Mouse (Mus musculus): Measurements from ENCODE around the gene Nr1i2. TPM values are rescaled to one million over a fixed set of nuclear protein-coding genes. Genes with fewer than 3 reads are reported as not detected.

The Nr1i2 gene
- polyA plus RNA-seq, 1 experiment from 2014 or later, result 0.46 TPM

DNA sequence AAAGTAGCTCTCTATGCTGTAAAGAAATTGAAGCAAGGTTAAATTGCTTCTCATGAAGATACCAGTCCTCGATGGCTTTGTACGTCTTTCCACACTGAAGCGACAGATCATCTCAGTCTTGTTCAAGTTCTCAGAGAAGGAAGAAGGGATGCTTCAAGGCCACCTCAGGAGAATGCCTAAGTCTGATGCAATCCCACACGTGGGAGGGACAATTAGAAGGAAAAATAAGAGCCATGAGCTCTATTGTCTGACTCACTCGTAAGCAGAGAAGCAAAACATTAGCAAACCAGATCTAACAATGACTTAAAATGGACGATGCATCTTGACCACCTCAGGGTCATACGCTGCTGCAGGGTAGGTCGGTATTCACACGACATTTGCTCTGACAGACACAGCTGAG is 23.9 kb upstream of the Nr1i2 start:
- no peaks in the 10 kb centered on the region for H3K27me3 ChIP-seq (ENCODE audit: insufficient read depth, low read length)
- H3K27ac ChIP-seq (ENCODE audit: low read length), result no peak overlapping the region
- 67% methylated on average over 9 of the region's 9 CpGs for WGBS
- H3K4me2 ChIP-seq (replicated peaks; ENCODE audit: low read depth, low read length), result no peak overlapping the region
- H3K4me1 ChIP-seq (ENCODE audit: insufficient read depth, low read length), result no peaks in the 10 kb centered on the region
- no peaks in the 10 kb centered on the region; the same call in 1 of the 2 replicates for H3K9me3 ChIP-seq (ENCODE audit: low read length)
- H3K9ac ChIP-seq (replicated peaks; ENCODE audit: low read length), result no peak overlapping the region
- H3K36me3 ChIP-seq (ENCODE audit: insufficient read depth, low read length), result no peaks in the 10 kb centered on the region
- no peak overlapping the region for H3K4me3 ChIP-seq (ENCODE audit: low read length)
- ATAC-seq (ENCODE audit: low FRiP score, low TSS enrichment), result no peak

DNA sequence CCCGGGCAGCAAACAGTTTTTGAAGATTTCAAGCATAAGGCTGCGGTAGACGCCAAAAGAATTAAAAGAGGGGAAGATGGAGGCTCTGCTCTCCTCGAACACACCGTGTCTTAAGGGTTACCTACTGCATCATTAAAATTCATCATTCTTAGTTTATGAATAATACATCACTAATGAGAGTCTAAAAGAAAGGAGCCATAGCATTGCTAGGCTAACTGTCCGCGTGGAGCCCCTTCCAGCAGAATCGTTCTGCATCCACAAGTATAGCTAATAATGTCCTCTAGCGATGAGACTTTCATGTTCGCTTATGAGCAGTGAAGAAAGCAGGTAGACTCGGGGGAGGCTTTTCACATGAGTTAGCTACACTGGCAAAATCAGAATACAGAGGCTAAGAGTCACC is 13.6 kb upstream of the Nr1i2 start:
- H3K36me3 ChIP-seq (ENCODE audit: insufficient read depth, low read length), result no peaks in the 10 kb centered on the region
- no peaks in the 10 kb centered on the region for H3K9me3 ChIP-seq (ENCODE audit: low read length)
- H3K9ac ChIP-seq (replicated peaks; ENCODE audit: low read length), result no peak overlapping the region
- H3K4me2 ChIP-seq (replicated peaks; ENCODE audit: low read depth, low read length), result no peak overlapping the region
- 83% methylated on average over 11 of the region's 11 CpGs for whole genome bisulfite sequencing
- H3K27ac ChIP-seq (ENCODE audit: low read length), result no peak overlapping the region
- H3K27me3 ChIP-seq (ENCODE audit: insufficient read depth, low read length), result no peaks in the 10 kb centered on the region
- no peak overlapping the region for H3K4me3 ChIP-seq (ENCODE audit: low read length)
- peaks cover 18% of the 10 kb centered on the region for H3K4me1 ChIP-seq (ENCODE audit: insufficient read depth, low read length)
- no peak for ATAC-seq (ENCODE audit: low FRiP score, low TSS enrichment)

DNA sequence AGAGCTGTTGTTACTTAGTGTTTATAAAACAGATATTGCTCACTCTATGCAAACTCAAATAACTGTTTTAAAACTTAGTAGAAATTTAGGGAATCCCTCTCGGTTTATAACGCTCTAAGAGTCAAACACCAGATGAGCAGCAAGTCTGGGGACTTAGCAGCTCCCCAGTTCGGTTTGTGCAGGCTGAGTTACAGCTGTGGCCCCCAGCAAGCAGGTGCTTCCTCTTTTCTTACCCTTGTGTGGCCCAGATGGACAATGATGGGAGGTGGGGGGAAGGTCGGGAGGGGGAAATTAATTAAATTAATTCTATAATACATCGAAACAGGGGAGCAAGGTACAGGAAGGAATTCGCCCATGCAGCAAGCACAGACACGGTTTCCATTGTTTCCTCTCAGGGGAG is 13.0 kb upstream of the Nr1i2 start:
- no peaks in the 10 kb centered on the region for H3K27me3 ChIP-seq (ENCODE audit: insufficient read depth, low read length)
- peaks cover 18% of the 10 kb centered on the region for H3K4me1 ChIP-seq (ENCODE audit: insufficient read depth, low read length)
- ATAC-seq (ENCODE audit: low FRiP score, low TSS enrichment), result no peak
- H3K4me3 ChIP-seq (ENCODE audit: low read length), result no peak overlapping the region
- no peak overlapping the region for H3K27ac ChIP-seq (ENCODE audit: low read length)
- no peak overlapping the region for H3K4me2 ChIP-seq (replicated peaks; ENCODE audit: low read depth, low read length)
- H3K9me3 ChIP-seq (ENCODE audit: low read length), result no peaks in the 10 kb centered on the region
- 42% methylated on average over 7 of the region's 7 CpGs for WGBS
- no peaks in the 10 kb centered on the region for H3K36me3 ChIP-seq (ENCODE audit: insufficient read depth, low read length)
- no peak overlapping the region for H3K9ac ChIP-seq (replicated peaks; ENCODE audit: low read length)

DNA sequence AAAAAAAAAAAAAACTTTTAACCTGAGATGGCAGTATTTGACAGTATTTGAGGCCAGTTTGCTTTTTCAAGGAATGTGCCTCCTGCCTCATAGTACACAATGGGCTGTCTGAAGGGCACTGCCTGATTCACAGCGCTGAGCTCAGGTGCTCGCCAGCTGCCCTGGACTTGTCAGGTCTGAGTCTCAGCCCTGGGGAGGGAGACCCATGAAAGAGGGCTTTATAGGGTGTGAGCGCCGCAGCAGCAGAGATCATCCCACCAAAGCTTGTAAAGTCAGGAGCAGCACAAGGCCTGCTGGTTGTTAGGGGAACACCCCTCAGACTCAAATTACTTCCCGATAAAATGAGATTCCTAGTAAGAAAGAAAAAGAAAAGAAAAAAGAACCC is 12.6 kb upstream of the Nr1i2 start:
- H3K9me3 ChIP-seq (ENCODE audit: low read length), result no peaks in the 10 kb centered on the region
- 26% methylated on average over 5 of the region's 5 CpGs for WGBS
- H3K36me3 ChIP-seq (ENCODE audit: insufficient read depth, low read length), result no peaks in the 10 kb centered on the region
- H3K9ac ChIP-seq (replicated peaks; ENCODE audit: low read length), result no peak overlapping the region
- H3K4me2 ChIP-seq (replicated peaks; ENCODE audit: low read depth, low read length), result no peak overlapping the region
- no peaks in the 10 kb centered on the region for H3K27me3 ChIP-seq (ENCODE audit: insufficient read depth, low read length)
- no peak; the same call in 1 of the 2 replicates for ATAC-seq (ENCODE audit: low FRiP score, low TSS enrichment)
- H3K4me3 ChIP-seq (ENCODE audit: low read length), result no peak overlapping the region
- peaks cover 18% of the 10 kb centered on the region for H3K4me1 ChIP-seq (ENCODE audit: insufficient read depth, low read length)
- no peak overlapping the region for H3K27ac ChIP-seq (ENCODE audit: low read length)

DNA sequence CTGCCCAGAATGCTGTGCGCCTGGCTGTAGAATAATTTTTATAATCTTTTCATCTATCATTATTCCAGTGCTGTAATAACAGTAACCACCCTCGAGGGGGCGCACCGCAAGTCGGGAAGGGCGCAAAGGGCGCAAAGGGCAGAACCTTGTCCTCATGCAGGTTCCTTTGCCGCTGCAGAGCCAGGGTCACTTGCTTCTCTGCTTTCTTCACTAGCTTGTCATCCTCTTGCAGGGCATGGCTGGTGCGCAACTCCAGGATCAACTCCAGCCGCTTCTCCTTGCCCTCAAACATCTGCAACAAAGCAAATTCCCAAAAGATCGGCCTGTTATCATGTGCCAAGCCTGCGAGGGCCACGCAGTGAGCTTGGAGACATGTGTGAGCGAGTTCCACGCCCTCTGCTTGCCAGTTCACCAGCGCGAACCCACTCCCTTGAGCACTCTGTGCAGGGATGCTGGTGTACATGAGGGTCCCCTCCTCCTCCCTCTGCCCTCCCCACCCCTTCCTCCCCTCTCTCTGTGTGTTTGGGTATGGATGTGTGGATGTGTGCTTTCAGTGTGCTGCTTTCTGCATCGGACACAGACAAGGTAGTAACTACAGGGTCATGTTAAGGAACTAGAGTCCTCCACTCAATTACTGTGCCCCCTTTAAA is 12.1 kb upstream of the Nr1i2 start:
- Histone ChIP-seq H3K4me1 (ENCODE audit: insufficient read depth, low read length) (peaks cover 18% of the 10 kb centered on the region), H3K36me3 (ENCODE audit: insufficient read depth, low read length) (no peaks in the 10 kb centered on the region), H3K9me3 (ENCODE audit: low read length) (no peaks in the 10 kb centered on the region), H3K9ac (replicated peaks; ENCODE audit: low read length) (no peak overlapping the region), H3K4me3 (ENCODE audit: low read length) (no peak overlapping the region), H3K27ac (ENCODE audit: low read length) (no peak overlapping the region), H3K4me2 (replicated peaks; ENCODE audit: low read depth, low read length) (no peak overlapping the region), H3K27me3 (ENCODE audit: insufficient read depth, low read length) (no peaks in the 10 kb centered on the region)
- peak; percentile 41; the same call in 1 of the 2 replicates for ATAC-seq (ENCODE audit: low FRiP score, low TSS enrichment)
- WGBS, result 59% methylated on average over 18 of the region's 18 CpGs

DNA sequence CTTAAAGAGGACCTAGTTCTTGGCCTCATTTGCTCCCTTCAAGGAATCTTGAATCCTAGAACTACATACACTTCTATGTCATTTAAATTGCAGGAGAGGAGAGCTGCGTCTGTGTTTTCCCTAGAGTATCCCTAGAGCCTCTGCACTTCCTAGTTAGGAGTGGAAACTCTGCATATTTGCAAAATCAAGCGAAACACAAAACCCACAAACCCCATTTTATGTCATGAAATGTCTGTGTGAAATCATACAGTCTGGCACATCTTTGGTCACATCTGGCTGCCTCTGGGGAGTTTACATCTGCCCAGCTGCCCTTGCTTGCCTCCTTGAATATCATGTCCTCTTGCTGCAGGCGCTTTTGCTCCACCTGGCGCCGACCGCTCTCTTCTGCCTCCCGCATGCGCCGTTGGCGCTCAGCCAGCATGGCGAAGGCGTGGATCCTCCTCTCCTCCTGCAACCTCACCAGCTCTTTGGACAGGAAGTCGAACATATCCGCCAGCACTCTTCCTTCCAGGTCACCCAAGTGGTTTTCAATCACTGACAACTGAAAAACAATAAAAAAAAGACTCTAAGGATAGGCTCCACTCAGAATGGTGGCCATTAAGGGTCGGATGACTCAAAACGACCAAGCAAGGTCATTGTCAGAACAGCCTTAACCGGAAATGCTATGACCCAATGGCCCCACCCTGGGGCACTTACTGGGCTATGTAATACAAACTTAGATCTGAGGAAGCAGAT is 10.0 kb upstream of the Nr1i2 start:
- ATAC-seq (ENCODE audit: low FRiP score, low TSS enrichment), result peak; percentile 74
- no peaks in the 10 kb centered on the region for H3K27me3 ChIP-seq (ENCODE audit: insufficient read depth, low read length)
- H3K4me2 ChIP-seq (replicated peaks; ENCODE audit: low read depth, low read length), result peak overlapping the region; percentile 36
- no peak overlapping the region for H3K27ac ChIP-seq (ENCODE audit: low read length)
- peaks cover 18% of the 10 kb centered on the region for H3K4me1 ChIP-seq (ENCODE audit: insufficient read depth, low read length)
- WGBS, result 40% methylated on average over 17 of the region's 17 CpGs
- no peaks in the 10 kb centered on the region for H3K9me3 ChIP-seq (ENCODE audit: low read length)
- no peak overlapping the region for H3K9ac ChIP-seq (replicated peaks; ENCODE audit: low read length)
- no peak overlapping the region; the same call in 1 of the 2 replicates for H3K4me3 ChIP-seq (ENCODE audit: low read length)
- no peaks in the 10 kb centered on the region for H3K36me3 ChIP-seq (ENCODE audit: insufficient read depth, low read length)

DNA sequence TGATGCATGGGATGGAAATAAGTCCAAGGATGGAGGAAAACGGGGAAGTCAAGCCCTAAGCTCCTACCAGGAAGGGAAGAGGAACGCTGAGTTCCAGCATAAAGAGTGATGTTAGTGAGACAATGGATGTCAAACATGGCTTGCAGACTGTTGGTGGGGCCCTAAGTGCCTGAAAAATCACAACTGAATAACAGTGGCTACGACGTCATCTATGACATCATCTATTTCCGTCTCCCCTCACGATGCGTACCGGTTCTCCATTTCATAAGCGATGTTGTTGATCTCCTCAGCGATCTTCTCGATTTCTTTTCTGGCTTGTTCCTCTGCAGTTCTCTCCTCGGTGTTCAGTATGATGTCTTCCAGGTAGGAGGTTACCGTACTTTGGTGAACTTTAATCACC is 7.7 kb upstream of the Nr1i2 start:
- no peak overlapping the region for H3K27ac ChIP-seq (ENCODE audit: low read length)
- H3K4me1 ChIP-seq (ENCODE audit: insufficient read depth, low read length), result peaks cover 17% of the 10 kb centered on the region
- no peaks in the 10 kb centered on the region for H3K27me3 ChIP-seq (ENCODE audit: insufficient read depth, low read length)
- WGBS, result 93% methylated on average over 13 of the region's 13 CpGs
- no peaks in the 10 kb centered on the region for H3K36me3 ChIP-seq (ENCODE audit: insufficient read depth, low read length)
- no peak overlapping the region for H3K4me2 ChIP-seq (replicated peaks; ENCODE audit: low read depth, low read length)
- ATAC-seq (ENCODE audit: low FRiP score, low TSS enrichment), result no peak
- no peak overlapping the region for H3K9ac ChIP-seq (replicated peaks; ENCODE audit: low read length)
- no peaks in the 10 kb centered on the region for H3K9me3 ChIP-seq (ENCODE audit: low read length)
- no peak overlapping the region for H3K4me3 ChIP-seq (ENCODE audit: low read length)

DNA sequence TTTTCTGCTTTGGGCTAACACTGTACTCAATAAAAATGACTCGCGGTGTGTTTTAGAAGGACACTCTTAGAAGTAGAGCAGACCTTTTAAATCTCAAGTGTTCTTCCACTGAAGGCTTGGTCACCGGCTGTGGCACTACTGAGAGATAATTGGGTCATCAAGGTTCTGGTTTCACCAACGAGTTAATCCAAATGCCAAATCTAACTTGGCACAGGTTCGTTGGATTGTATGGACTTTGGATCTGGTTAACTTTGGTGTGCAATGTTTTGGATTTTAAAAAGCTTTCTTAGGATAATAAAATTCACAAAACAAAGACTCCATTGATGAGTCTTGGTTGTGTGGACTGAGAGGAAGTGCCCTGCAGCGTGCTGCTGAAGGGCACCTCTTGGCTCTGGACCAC is 3.8 kb upstream of the Nr1i2 start:
- ATAC-seq (ENCODE audit: low FRiP score, low TSS enrichment), result no peak
- H3K4me3 ChIP-seq (ENCODE audit: low read length), result no peak overlapping the region
- no peak overlapping the region for H3K4me2 ChIP-seq (replicated peaks; ENCODE audit: low read depth, low read length)
- H3K9ac ChIP-seq (replicated peaks; ENCODE audit: low read length), result no peak overlapping the region
- no peaks in the 10 kb centered on the region for H3K36me3 ChIP-seq (ENCODE audit: insufficient read depth, low read length)
- 85% methylated on average over 6 of the region's 6 CpGs for WGBS
- H3K27me3 ChIP-seq (ENCODE audit: insufficient read depth, low read length), result no peaks in the 10 kb centered on the region
- H3K27ac ChIP-seq (ENCODE audit: low read length), result no peak overlapping the region
- H3K4me1 ChIP-seq (ENCODE audit: insufficient read depth, low read length), result peaks cover 9% of the 10 kb centered on the region
- H3K9me3 ChIP-seq (ENCODE audit: low read length), result no peaks in the 10 kb centered on the region

DNA sequence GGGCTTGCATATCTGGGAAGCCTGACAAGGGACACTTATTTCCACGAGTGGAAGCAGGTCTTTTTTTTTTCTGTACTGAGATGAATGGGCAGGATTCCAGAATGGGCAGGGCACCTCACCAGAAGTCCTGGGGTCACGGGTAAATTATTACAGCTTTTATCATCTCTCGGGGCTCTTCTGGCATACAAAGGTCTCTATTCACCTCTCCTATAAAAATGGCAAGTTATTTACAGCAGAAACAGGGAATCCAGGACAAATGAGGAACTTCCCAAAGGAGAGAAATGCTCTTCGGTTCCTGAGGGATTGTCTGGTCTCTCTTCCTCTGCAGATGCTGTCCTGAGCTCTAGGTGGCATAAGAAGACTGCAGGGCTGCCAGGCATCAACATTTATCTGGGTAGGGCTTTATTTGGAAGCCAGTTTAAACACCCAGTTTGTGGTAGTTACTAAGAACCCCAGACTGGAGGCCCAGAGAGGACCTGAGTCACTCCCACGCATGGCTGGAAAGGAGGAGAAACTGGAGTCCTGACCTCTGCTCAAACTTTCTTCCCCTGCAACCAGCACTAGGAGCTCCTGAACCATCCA is 816 bp upstream of the Nr1i2 start:
- Histone ChIP-seq H3K4me1 (ENCODE audit: insufficient read depth, low read length) (peaks cover 9% of the 10 kb centered on the region), H3K4me3 (ENCODE audit: low read length) (no peak overlapping the region), H3K36me3 (ENCODE audit: insufficient read depth, low read length) (no peaks in the 10 kb centered on the region), H3K27me3 (ENCODE audit: insufficient read depth, low read length) (no peaks in the 10 kb centered on the region), H3K27ac (ENCODE audit: low read length) (0 out of 2 replicates have a peak overlapping the region, but pooled peaks have one; percentile 1), H3K4me2 (replicated peaks; ENCODE audit: low read depth, low read length) (no peak overlapping the region), H3K9ac (replicated peaks; ENCODE audit: low read length) (no peak overlapping the region), H3K9me3 (ENCODE audit: low read length) (no peaks in the 10 kb centered on the region)
- 29% methylated on average over 5 of the region's 5 CpGs for WGBS
- ATAC-seq (ENCODE audit: low FRiP score, low TSS enrichment), result peak; percentile 57; the same call in 1 of the 2 replicates

DNA sequence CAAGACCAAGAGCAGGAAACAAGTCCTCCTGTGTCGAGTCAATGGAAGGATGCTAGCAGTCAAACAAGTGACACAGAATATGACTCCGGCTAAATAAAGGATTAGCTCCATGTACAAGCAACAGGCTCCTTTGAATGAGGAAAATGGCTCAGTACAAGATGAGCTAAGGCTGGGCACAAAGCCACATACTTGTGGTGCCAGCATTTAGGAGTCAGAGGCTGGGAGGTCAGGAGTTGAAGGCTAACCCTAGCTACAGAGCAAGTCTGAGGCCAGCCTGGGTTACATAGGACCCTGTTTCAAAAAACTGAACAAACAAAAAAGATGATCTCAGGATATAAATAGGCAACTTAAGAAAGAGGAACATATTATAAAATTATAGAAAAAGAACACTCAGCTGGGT is 4.5 kb downstream of the Nr1i2 start:
- no peaks in the 10 kb centered on the region for H3K36me3 ChIP-seq (ENCODE audit: insufficient read depth, low read length)
- no peak overlapping the region for H3K9ac ChIP-seq (replicated peaks; ENCODE audit: low read length)
- no peak overlapping the region for H3K4me3 ChIP-seq (ENCODE audit: low read length)
- no peaks in the 10 kb centered on the region for H3K27me3 ChIP-seq (ENCODE audit: insufficient read depth, low read length)
- H3K9me3 ChIP-seq (ENCODE audit: low read length), result no peaks in the 10 kb centered on the region
- 70% methylated on average over 2 of the region's 2 CpGs for WGBS
- H3K4me1 ChIP-seq (ENCODE audit: insufficient read depth, low read length), result peaks cover 11% of the 10 kb centered on the region
- no peak overlapping the region for H3K27ac ChIP-seq (ENCODE audit: low read length)
- H3K4me2 ChIP-seq (replicated peaks; ENCODE audit: low read depth, low read length), result no peak overlapping the region
- ATAC-seq (ENCODE audit: low FRiP score, low TSS enrichment), result no peak
